Mouse (Mus musculus) liver, adult 2 months (tissue): ENCODE measurements around the gene Gm4952.

Source experiments
- CTCF ChIP-seq: fragments of 200-500 bp; IDR thresholded peaks from 2 replicates; pipeline ENCODE4 v1.5.1; 2011; ENCODE audit warnings: low read depth, low read length, control low read depth
- POLR2A ChIP-seq: fragments of 200-500 bp; IDR thresholded peaks from 2 replicates; pipeline ENCODE4 v1.6.1; 2011; ENCODE audit warnings: low read length, control low read depth; ENCODE audit not compliant: insufficient read depth; ENCODE audit errors: extremely low read depth

DNA sequence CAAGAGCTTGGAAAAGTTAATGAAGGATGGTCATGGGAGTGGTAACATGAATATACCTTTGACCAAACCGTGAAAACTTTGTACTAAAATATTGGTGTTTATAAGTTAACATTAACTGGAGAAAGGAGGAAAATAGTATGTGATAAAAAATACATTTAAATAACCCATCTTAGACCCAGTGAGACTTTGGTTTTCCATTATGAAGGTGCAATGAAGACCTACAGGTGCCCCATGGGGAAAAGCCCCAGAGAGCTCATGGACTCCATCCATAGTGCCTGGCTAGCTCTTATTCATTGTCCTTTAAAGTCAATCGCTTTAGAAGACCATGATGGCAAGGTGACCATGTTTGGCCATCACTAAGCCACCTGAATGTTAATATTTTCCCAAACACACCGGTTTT lies 78.0 kb downstream of the Gm4952 start, which contains the start of gene Olfr1443:
- TF ChIP-seq CTCF (no peak), POLR2A (no peak)
